ENCODE assay signal across 26 mouse cellular contexts in the genomic region with DNA sequence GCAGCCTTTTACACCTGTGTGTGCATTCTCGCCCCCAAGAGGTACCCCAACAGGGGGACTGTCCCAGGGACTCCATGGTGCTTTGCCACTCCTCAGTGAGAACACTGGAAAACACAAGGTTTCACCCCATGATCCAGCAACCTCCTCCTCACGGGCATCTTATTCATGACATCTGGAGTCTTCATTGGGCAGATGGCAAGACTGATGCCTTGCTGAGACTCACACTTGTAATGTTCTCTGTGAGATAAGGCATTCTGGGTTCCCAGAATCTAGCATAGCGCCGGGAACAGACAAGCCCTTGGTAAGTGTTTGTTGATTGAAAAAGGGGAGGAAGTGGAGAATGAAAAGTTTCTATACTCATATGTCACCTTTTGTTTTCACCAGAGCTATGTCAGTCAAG.
"Had no signal": no experiment of that assay in that cellular context is flagged by ENCODE, and none has a peak within 500 bp of the region (broad histone marks: within the 10 kb centered on the region; RNA-seq: fewer than 3 reads in every experiment).

No protein-coding gene starts in this region.

- H3K4me3 ChIP-seq: gastrocnemius, adult 2 months; heart, embryonic 10.5 days; heart, embryonic 12.5 days; hindbrain, embryonic 10.5 days; hindbrain, embryonic 13.5 days; hindbrain, embryonic 15.5 days; kidney, embryonic 15.5 days; limb, embryonic 13.5 days; limb, embryonic 15.5 days; liver, embryonic 12.5 days had no signal

- H3K27ac ChIP-seq: heart, embryonic 10.5 days; hindbrain, embryonic 13.5 days; hindbrain, embryonic 15.5 days; hindbrain, postnatal 0 days; kidney, embryonic 15.5 days; kidney, postnatal 0 days; limb, embryonic 13.5 days; liver, embryonic 12.5 days; liver, embryonic 14.5 days had no signal

- H3K9me3 ChIP-seq: heart, embryonic 10.5 days; heart, embryonic 12.5 days; hindbrain, embryonic 10.5 days; hindbrain, embryonic 13.5 days; hindbrain, embryonic 15.5 days; kidney, embryonic 15.5 days; limb, embryonic 13.5 days; limb, embryonic 15.5 days; liver, embryonic 12.5 days had no signal

- DNase-seq: gastrocnemius, adult 2 months; gastrocnemius, postnatal 10 days; gastrocnemius, postnatal 25 days; heart, adult 18-20 months; heart, postnatal 10 days; heart, postnatal 4 days; kidney, adult 11 months; kidney, adult 2 months; kidney, adult 9 months; kidney, postnatal 14 days; kidney, postnatal 36 days; layer of hippocampus, postnatal 36 days; left cerebral cortex, postnatal 4 days had no signal

- H3K9ac ChIP-seq: heart, embryonic 12.5 days; hindbrain, embryonic 13.5 days; hindbrain, embryonic 15.5 days; kidney, embryonic 15.5 days; limb, embryonic 13.5 days; limb, embryonic 15.5 days; liver, embryonic 12.5 days; liver, embryonic 14.5 days had no signal

- H3K27me3 ChIP-seq: heart, embryonic 12.5 days; hindbrain, embryonic 13.5 days; hindbrain, embryonic 15.5 days; kidney, embryonic 15.5 days; limb, embryonic 13.5 days; limb, embryonic 15.5 days; liver, embryonic 12.5 days had no signal

- H3K36me3 ChIP-seq: heart, embryonic 10.5 days; heart, embryonic 12.5 days; hindbrain, embryonic 10.5 days; hindbrain, embryonic 13.5 days; hindbrain, embryonic 15.5 days; kidney, embryonic 15.5 days; limb, embryonic 13.5 days; limb, embryonic 15.5 days; liver, embryonic 12.5 days had no signal

- ATAC-seq: hindbrain, postnatal 0 days; intestine, embryonic 16.5 days; liver, embryonic 12.5 days had no signal

- H3K4me2 ChIP-seq: heart, embryonic 12.5 days; hindbrain, embryonic 13.5 days; hindbrain, embryonic 15.5 days; kidney, embryonic 15.5 days; limb, embryonic 13.5 days; limb, embryonic 15.5 days; liver, embryonic 12.5 days had no signal

- H3K4me1 ChIP-seq: hindbrain, embryonic 13.5 days had no signal
